Mouse (Mus musculus) embryonic fibroblast, embryonic 13.5 days (primary cell): ENCODE measurements around the gene Rabgap1l.

ENCODE experiments used
- CTCF ChIP-seq: IDR thresholded peaks from 2 replicates; pipeline ENCODE4 v1.5.1; 2011; ENCODE audit warnings: mild to moderate bottlenecking, control low read depth, low read length, moderate library complexity, borderline replicate concordance; ENCODE audit not compliant: insufficient read depth
- POLR2A ChIP-seq: IDR thresholded peaks from 2 replicates; pipeline ENCODE4 v1.6.1; 2011; ENCODE audit warnings: low read depth, mild to moderate bottlenecking, control low read depth, low read length, moderate library complexity

GRCm38 (mm10) chr1:160312658-160313057 is 480.4 kb downstream of the Rabgap1l start:
- TF ChIP-seq CTCF, result no peak
- no peak for TF ChIP-seq POLR2A
